Mouse (Mus musculus) liver, postnatal 0 days (tissue): ENCODE measurements around the gene Evc.

ENCODE experiments used
- CTCF ChIP-seq: sonication (generic); IDR thresholded peaks from 2 replicates; pipeline ENCODE4 v1.5.1; 2016; ENCODE audit warnings: antibody characterized with exemption, low read depth
- EP300 ChIP-seq: IDR thresholded peaks from 2 replicates; pipeline ENCODE4 v1.6.1; 2016; ENCODE audit warnings: antibody characterized with exemption, low read depth, mild to moderate bottlenecking

- TF ChIP-seq CTCF: no peak
- no peak for TF ChIP-seq EP300
Observed at GRCm38 (mm10) chr5:37251596-37251995, 85.1 kb downstream of the Evc start.
